In genomic region chr11:20246616-20247015, GRCm38 (mm10) we compare ENCODE assay signal across 16 mouse cellular contexts. TPM values are rescaled to one million over a fixed set of nuclear protein-coding genes. Genes with fewer than 3 reads are reported as not detected.
A peak's percentile ranks its signal among the peaks of the same experiment; 100 is the strongest.
DNase-seq lines count a peak whose midpoint lies in the region; ATAC-seq and TF ChIP-seq lines count a peak whose summit lies in the region.
"Had no signal": no experiment of that assay in that cellular context is flagged by ENCODE, and none has a peak within 500 bp of the region (broad histone marks: within the 10 kb centered on the region; RNA-seq: fewer than 3 reads in every experiment).

No protein-coding gene starts in this region.

- peaks cover 47% of the 10 kb centered on the region for H3K79me2 ChIP-seq in CH12.LX (replicated peaks; ENCODE audit: control insufficient read depth, extremely low read depth, insufficient read depth, poor library complexity, severe bottlenecking)

- no peak overlapping the region for H3K4me3 ChIP-seq in heart, embryonic 14.5 days (ENCODE audit: control insufficient read depth in 1 of 2, insufficient read depth in 1 of 2, low read depth in 1 of 2, low read length in 2 of 2)
- H3K4me3 ChIP-seq in lung, embryonic 15.5 days = no peak overlapping the region
- H3K4me3 ChIP-seq in lung, adult 2 months (replicated peaks; ENCODE audit: extremely low read depth, low read depth, low read length) = no peak overlapping the region
- no peak overlapping the region for H3K4me3 ChIP-seq in CH12.LX (replicated peaks in 1 of 3; ENCODE audit: low read depth in 2 of 3, low read length in 2 of 3, poor library complexity in 1 of 3)
- H3K4me3 ChIP-seq: embryonic facial prominence, embryonic 15.5 days; liver, embryonic 15.5 days; stomach, embryonic 15.5 days had no signal

- H3K4me1 ChIP-seq in heart, embryonic 14.5 days (ENCODE audit: control insufficient read depth in 2 of 2, insufficient read depth in 2 of 2, low read length in 2 of 2) = peaks cover 20 to 43% of the 10 kb centered on the region in 2 experiments
- peaks cover 33% of the 10 kb centered on the region for H3K4me1 ChIP-seq in lung, embryonic 15.5 days
- H3K4me1 ChIP-seq in lung, adult 2 months (ENCODE audit: control insufficient read depth, insufficient read depth, low read length) = peaks cover 32% of the 10 kb centered on the region
- peaks cover 18 to 68% of the 10 kb centered on the region in 2 experiments for H3K4me1 ChIP-seq in CH12.LX (ENCODE audit: control insufficient read depth in 1 of 2, insufficient read depth in 2 of 2)

- ATAC-seq in heart, embryonic 14.5 days (ENCODE audit: insufficient number of reproducible peaks, insufficient read depth, low FRiP score, low read depth) = no peak
- ATAC-seq in lung, embryonic 15.5 days (ENCODE audit: borderline replicate concordance, extremely low read depth, low FRiP score, low TSS enrichment) = no peak
- ATAC-seq in erythroid progenitor cell, adult 5-6 weeks (replicated peaks; ENCODE audit: low FRiP score, poor library complexity, severe bottlenecking) = no peak
- ATAC-seq: hindbrain, embryonic 16.5 days had no signal

- H3K9ac ChIP-seq in heart, embryonic 14.5 days (ENCODE audit: low read length) = no peak overlapping the region
- H3K9ac ChIP-seq in lung, embryonic 15.5 days = no peak overlapping the region
- no peak overlapping the region for H3K9ac ChIP-seq in CH12.LX (ENCODE audit: insufficient read depth, low read depth)
- H3K9ac ChIP-seq: embryonic facial prominence, embryonic 15.5 days; liver, embryonic 15.5 days; stomach, embryonic 15.5 days had no signal

- no peaks in the 10 kb centered on the region for H3K9me3 ChIP-seq in heart, embryonic 14.5 days (ENCODE audit: control insufficient read depth, low read length)
- H3K9me3 ChIP-seq in lung, embryonic 15.5 days = no peaks in the 10 kb centered on the region
- no peaks in the 10 kb centered on the region for H3K9me3 ChIP-seq in CH12.LX (replicated peaks; ENCODE audit: low read length)
- H3K9me3 ChIP-seq: embryonic facial prominence, embryonic 15.5 days; liver, embryonic 15.5 days; stomach, embryonic 15.5 days had no signal

- no peak overlapping the region for H3K27ac ChIP-seq in heart, embryonic 14.5 days (replicated peaks in 1 of 2; ENCODE audit: control insufficient read depth in 1 of 2, insufficient read depth in 1 of 2, low read depth in 2 of 2, low read length in 2 of 2)
- H3K27ac ChIP-seq in lung, embryonic 15.5 days = no peak overlapping the region
- H3K27ac ChIP-seq in CH12.LX (ENCODE audit: insufficient read depth, low read depth) = no peak overlapping the region
- H3K27ac ChIP-seq: embryonic facial prominence, embryonic 15.5 days; liver, embryonic 15.5 days; stomach, embryonic 15.5 days had no signal

- 0 out of 2 replicates have a peak overlapping the region, but pooled peaks have one; percentile 2 for H3K4me2 ChIP-seq in heart, embryonic 14.5 days (ENCODE audit: low read length)
- peak overlapping the region; percentile 93; the same call in 1 of the 2 replicates for H3K4me2 ChIP-seq in lung, embryonic 15.5 days
- 0 out of 2 replicates have a peak overlapping the region, but pooled peaks have one; percentile 80 for H3K4me2 ChIP-seq in CH12.LX (ENCODE audit: insufficient read depth, low read depth, poor library complexity, severe bottlenecking)
- H3K4me2 ChIP-seq: embryonic facial prominence, embryonic 15.5 days; liver, embryonic 15.5 days; stomach, embryonic 15.5 days had no signal

- peaks cover 15% of the 10 kb centered on the region for H3K36me3 ChIP-seq in heart, embryonic 14.5 days (ENCODE audit: control insufficient read depth, insufficient read depth, low read length)
- 0 out of 2 replicates have a peak, but pooled peaks cover 4% of the 10 kb centered on the region for H3K36me3 ChIP-seq in lung, embryonic 15.5 days
- H3K36me3 ChIP-seq in CH12.LX (replicated peaks in 1 of 2; ENCODE audit: control insufficient read depth in 1 of 2, insufficient read depth in 1 of 2, low read length in 1 of 2) = peaks cover 24 to 52% of the 10 kb centered on the region in 2 experiments

- no peak for TF ChIP-seq POLR2A in lung, adult 2 months (IDR thresholded peaks at IDR 0.05; ENCODE audit: borderline replicate concordance, extremely low read depth, low read depth, low read length)
- TF ChIP-seq POLR2A in CH12.LX (IDR thresholded peaks at IDR 0.05; ENCODE audit: low read depth, low read length) = no peak

- 48% methylated on average over 1 of the region's 1 CpGs for WGBS in heart, embryonic 14.5 days
- 46% methylated on average over 1 of the region's 1 CpGs for WGBS in lung, embryonic 15.5 days
- WGBS in lung, adult 2 months = 19% methylated on average over 1 of the region's 1 CpGs

- H3K27me3 ChIP-seq in heart, embryonic 14.5 days (ENCODE audit: control insufficient read depth, insufficient read depth, low read length) = no peaks in the 10 kb centered on the region
- no peaks in the 10 kb centered on the region for H3K27me3 ChIP-seq in lung, embryonic 15.5 days
- no peaks in the 10 kb centered on the region for H3K27me3 ChIP-seq in CH12.LX (replicated peaks)
- H3K27me3 ChIP-seq: embryonic facial prominence, embryonic 15.5 days; stomach, embryonic 15.5 days had no signal

- TF ChIP-seq CTCF in lung, adult 2 months (IDR thresholded peaks at IDR 0.05; ENCODE audit: insufficient read depth, low read length) = no peak
- no peak for TF ChIP-seq CTCF in CH12.LX (conservative IDR thresholded peaks at IDR 0.05 in 1 of 2, IDR thresholded peaks at IDR 0.05 in 1 of 2; ENCODE audit: low read depth in 2 of 2, low read length in 2 of 2)

- no peak for TF ChIP-seq EP300 in CH12.LX (IDR thresholded peaks at IDR 0.05; ENCODE audit: low read length)

- dilution Hi-C loops in CH12.LX (cut with MboI; ENCODE audit: extremely low pct_ligation_motif_present, extremely low pct_unique_long_range_greater_than_20kb, low sequenced_read_pairs) = no loop called here

- in situ Hi-C loops in CH12.LX (cut with MboI; ENCODE audit: low pct_ligation_motif_present, low pct_unique_long_range_greater_than_20kb, low sequenced_read_pairs) = no loop called here

- intact Hi-C loops in heart, postnatal 36 days (cut with DNase I) = loop anchor here (2.0 to 10.0 kb wide), 6 partner anchors 16 to 422 kb away; partner anchors contain the start of gene Slc1a4

- TF ChIP-seq RAD21 in CH12.LX (IDR thresholded peaks at IDR 0.05; ENCODE audit: low read depth, low read length) = no peak

- no peak for DNase-seq in heart, postnatal 36 days
- DNase-seq in lung, adult 2 months = no peak
- DNase-seq in CH12.LX (ENCODE audit: extremely low read depth) = no peak
- DNase-seq in brain, adult 2 months (ENCODE audit: low read depth, low spot score) = peak; percentile 84
- no peak for DNase-seq in thymus, postnatal 10 days (ENCODE audit: low spot score in 2 of 2)
- DNase-seq: adrenal gland, postnatal 25 days; cerebellum, postnatal 25 days; kidney, adult 8-10 months; midbrain, embryonic 14.5 days had no signal

TF ChIP-seq in CH12.LX, 34 proteins besides CTCF, POLR2A, EP300 and RAD21:
- TF ChIP-seq PAX5 (IDR thresholded peaks at IDR 0.05; ENCODE audit: low read length) = no peak
- no peak for TF ChIP-seq UBTF (IDR thresholded peaks at IDR 0.05; ENCODE audit: low read depth, low read length)
- no peak for TF ChIP-seq MAX (IDR thresholded peaks at IDR 0.05; ENCODE audit: low read length)
- no peak for TF ChIP-seq MEF2A (IDR thresholded peaks at IDR 0.05; ENCODE audit: borderline replicate concordance, low read depth, low read length)
- TF ChIP-seq GABPA (IDR thresholded peaks at IDR 0.05; ENCODE audit: insufficient replicate concordance, low read depth, low read length) = no peak
- TF ChIP-seq ZC3H11A (IDR thresholded peaks at IDR 0.05; ENCODE audit: low read depth, low read length) = no peak
- TF ChIP-seq IRF4 (IDR thresholded peaks at IDR 0.05; ENCODE audit: low read depth, low read length) = no peak
- TF ChIP-seq E2F4 (IDR thresholded peaks at IDR 0.05; ENCODE audit: insufficient replicate concordance, low read depth, low read length) = no peak
- no peak for TF ChIP-seq POLR2AphosphoS2 (IDR thresholded peaks at IDR 0.05; ENCODE audit: low read depth, low read length)
- no peak for TF ChIP-seq ETS1 (conservative IDR thresholded peaks at IDR 0.05; ENCODE audit: low read depth, low read length)
- TF ChIP-seq CHD2 (IDR thresholded peaks at IDR 0.05; ENCODE audit: low read length) = no peak
- no peak for TF ChIP-seq CHD1 (IDR thresholded peaks at IDR 0.05; ENCODE audit: low read depth, low read length)
- no peak for TF ChIP-seq USF2 (conservative IDR thresholded peaks at IDR 0.05; ENCODE audit: low read depth, low read length)

RNA-seq across cellular contexts. Expression of gene Cep68, which starts 2.6 kb away (rescaled TPM):
- 31.0 and 33.9 TPM in 2 replicates for polyA plus RNA-seq in heart, embryonic 14.5 days (2014; fragmentation: Nextera tagmentation; extraction: Ambion mirVana)
- 10 to 100 TPM; 41.8 to 47.5 TPM for total RNA-seq in heart, postnatal 36 days (2021)
- polyA plus RNA-seq in lung, embryonic 15.5 days (2015; fragmentation: Nextera tagmentation; extraction: Ambion mirVana) = 34.8 and 37.6 TPM in 2 replicates
- 19.5 and 21.0 TPM in 2 replicates for polyA plus RNA-seq in lung, adult 2 months (2012; rRNA removed)
- total RNA-seq in CH12.LX (2012; rRNA removed) (28.7 and 30.7 TPM in 2 replicates), CH12.LX (2014; rRNA removed) (27.8 and 28.3 TPM in 2 replicates)
- polyA plus RNA-seq in CH12.LX (2012; ENCODE audit: insufficient read length, low read depth) = 27.7 and 31.6 TPM in 2 replicates
- total RNA-seq in erythroid progenitor cell, adult 5-6 weeks (2015; ENCODE audit: low replicate concordance) = 3.6 and 6.3 TPM in 2 replicates
- 3.3 and 4.7 TPM in 2 replicates for total RNA-seq in erythroid progenitor cell, adult 5-6 weeks (2017; ENCODE audit: low replicate concordance)

RNA-seq across cellular contexts. Expression of gene Rab1a, which starts 45.4 kb away (rescaled TPM):
- polyA plus RNA-seq in heart, embryonic 14.5 days (2014; fragmentation: Nextera tagmentation; extraction: Ambion mirVana) = 193 and 198 TPM in 2 replicates
- total RNA-seq in heart, postnatal 36 days (2021) = 100 to 1,000 TPM; 128 to 130 TPM
- 274 and 283 TPM in 2 replicates for polyA plus RNA-seq in lung, embryonic 15.5 days (2015; fragmentation: Nextera tagmentation; extraction: Ambion mirVana)
- 49.9 and 69.8 TPM in 2 replicates for polyA plus RNA-seq in lung, adult 2 months (2012; rRNA removed)
- total RNA-seq in CH12.LX (2012; rRNA removed) = 76.7 and 98.7 TPM in 2 replicates
- total RNA-seq in CH12.LX (2014; rRNA removed) = 135 and 143 TPM in 2 replicates
- 216 and 263 TPM in 2 replicates for polyA plus RNA-seq in CH12.LX (2012; ENCODE audit: insufficient read length, low read depth)
- total RNA-seq in erythroid progenitor cell, adult 5-6 weeks (2015; ENCODE audit: low replicate concordance) = 86.1 and 103 TPM in 2 replicates
- total RNA-seq in erythroid progenitor cell, adult 5-6 weeks (2017; ENCODE audit: low replicate concordance) = 40.2 and 60.6 TPM in 2 replicates

Comparison
In these comparisons a context has a peak if more than half of its experiments do, and no peak if none do; other contexts are left out.
1. H3K4me2 ChIP-seq: peak in every context shown above with its lines; median percentile 93 in lung, embryonic 15.5 days; 80 in CH12.LX; 2 in heart, embryonic 14.5 days.